Mouse (Mus musculus): ENCODE measurements at regions not wholly inside any gene's neighbourhood (a gene's known extent, or its start where the extent isn't known, plus 50 kb on each side); places are given as distances from the start of the nearest gene placed in this dataset.

GRCm38 (mm10) chr10:21677911-21678310 is 85.0 kb downstream of the 1700020N01Rik start:
- TF ChIP-seq POLR2A (IDR thresholded peaks at IDR 0.05; ENCODE audit: borderline replicate concordance, low read depth, low read length) (no peak), CTCF (IDR thresholded peaks at IDR 0.05; ENCODE audit: low read depth, low read length) (no peak)
